In genomic region chrX:38454900-38455299, GRCm38 (mm10) we compare ENCODE assay signal across 9 mouse cellular contexts. TPM values are rescaled to one million over a fixed set of nuclear protein-coding genes. Genes with fewer than 3 reads are reported as not detected.
DNase-seq lines count a peak whose midpoint lies in the region; ATAC-seq and TF ChIP-seq lines count a peak whose summit lies in the region.
"Had no signal": no experiment of that assay in that cellular context is flagged by ENCODE, and none has a peak within 500 bp of the region (broad histone marks: within the 10 kb centered on the region; RNA-seq: fewer than 3 reads in every experiment).

No protein-coding gene starts in this region.

- WGBS in kidney, embryonic 15.5 days, result 21% methylated on average over 2 of the region's 2 CpGs
- 33% methylated on average over 2 of the region's 2 CpGs for WGBS in embryonic facial prominence, embryonic 13.5 days
- 15% methylated on average over 2 of the region's 2 CpGs for WGBS in intestine, postnatal 0 days
- 24% methylated on average over 2 of the region's 2 CpGs for whole genome bisulfite sequencing in midbrain, embryonic 16.5 days

- no peaks in the 10 kb centered on the region for H3K27me3 ChIP-seq in kidney, embryonic 15.5 days
- H3K27me3 ChIP-seq in embryonic facial prominence, embryonic 13.5 days, result no peaks in the 10 kb centered on the region
- H3K27me3 ChIP-seq in intestine, postnatal 0 days (replicated peaks; ENCODE audit: control insufficient read depth, insufficient read depth, low read length), result no peaks in the 10 kb centered on the region
- H3K27me3 ChIP-seq in midbrain, embryonic 16.5 days (ENCODE audit: control insufficient read depth, insufficient read depth, low read depth, low read length), result no peaks in the 10 kb centered on the region

- DNase-seq in kidney, adult 11 months, result no peak
- no peak for DNase-seq in adrenal gland, postnatal 10 days
- no peak for DNase-seq in gastrocnemius, adult 8-10 months (ENCODE audit: low spot score in 2 of 2)
- no peak for DNase-seq in thymus, postnatal 10 days (ENCODE audit: low spot score in 2 of 2)
- DNase-seq: thymus, adult 18-20 months had no signal

- H3K9me3 ChIP-seq in kidney, embryonic 15.5 days (replicated peaks), result no peaks in the 10 kb centered on the region
- no peaks in the 10 kb centered on the region for H3K9me3 ChIP-seq in embryonic facial prominence, embryonic 13.5 days
- H3K9me3 ChIP-seq in intestine, postnatal 0 days (ENCODE audit: control insufficient read depth), result no peaks in the 10 kb centered on the region
- H3K9me3 ChIP-seq in midbrain, embryonic 16.5 days (replicated peaks; ENCODE audit: control insufficient read depth, low read length, poor library complexity, severe bottlenecking), result no peaks in the 10 kb centered on the region; the same call in 1 of the 2 replicates

- TF ChIP-seq CTCF in intestine, postnatal 0 days (IDR thresholded peaks at IDR 0.05; ENCODE audit: low read depth), result no peak

- H3K4me1 ChIP-seq in kidney, embryonic 15.5 days, result no peaks in the 10 kb centered on the region
- H3K4me1 ChIP-seq in embryonic facial prominence, embryonic 13.5 days, result 0 out of 2 replicates have a peak, but pooled peaks cover 2% of the 10 kb centered on the region
- H3K4me1 ChIP-seq in intestine, postnatal 0 days (replicated peaks; ENCODE audit: control insufficient read depth, insufficient read depth, low read length), result no peaks in the 10 kb centered on the region
- H3K4me1 ChIP-seq in midbrain, embryonic 16.5 days (ENCODE audit: control insufficient read depth, insufficient read depth, low read length), result peaks cover 5% of the 10 kb centered on the region; the same call in 1 of the 2 replicates

- peak overlapping the region; percentile 52 for H3K4me2 ChIP-seq in kidney, embryonic 15.5 days
- peak overlapping the region; percentile 58 for H3K4me2 ChIP-seq in embryonic facial prominence, embryonic 13.5 days
- H3K4me2 ChIP-seq in intestine, postnatal 0 days (replicated peaks; ENCODE audit: low read depth), result peak overlapping the region; percentile 59
- peak overlapping the region; percentile 69 for H3K4me2 ChIP-seq in midbrain, embryonic 16.5 days (ENCODE audit: low read length)

- 0 out of 2 replicates have a peak overlapping the region, but pooled peaks have one; percentile 14 for H3K9ac ChIP-seq in kidney, embryonic 15.5 days
- H3K9ac ChIP-seq in embryonic facial prominence, embryonic 13.5 days, result no peak overlapping the region
- no peak overlapping the region for H3K9ac ChIP-seq in intestine, postnatal 0 days (ENCODE audit: low read depth, low read length)
- no peak overlapping the region for H3K9ac ChIP-seq in midbrain, embryonic 16.5 days (ENCODE audit: low read depth, low read length)

- H3K36me3 ChIP-seq in kidney, embryonic 15.5 days, result peaks cover 21% of the 10 kb centered on the region
- H3K36me3 ChIP-seq in embryonic facial prominence, embryonic 13.5 days, result peaks cover 17% of the 10 kb centered on the region
- peaks cover 4% of the 10 kb centered on the region; the same call in 1 of the 2 replicates for H3K36me3 ChIP-seq in intestine, postnatal 0 days (ENCODE audit: control insufficient read depth, insufficient read depth)
- peaks cover 2% of the 10 kb centered on the region; the same call in 1 of the 2 replicates for H3K36me3 ChIP-seq in midbrain, embryonic 16.5 days (ENCODE audit: control insufficient read depth, insufficient read depth, low read length)

- no peak for ATAC-seq in kidney, embryonic 15.5 days (replicated peaks; ENCODE audit: low FRiP score)
- ATAC-seq in embryonic facial prominence, embryonic 13.5 days (ENCODE audit: insufficient number of reproducible peaks, insufficient read depth, low FRiP score, low TSS enrichment, low read depth), result no peak
- no peak for ATAC-seq in intestine, postnatal 0 days
- ATAC-seq in midbrain, embryonic 16.5 days, result no peak

- H3K4me3 ChIP-seq in kidney, embryonic 15.5 days (replicated peaks), result peak overlapping the region; percentile 60
- H3K4me3 ChIP-seq in embryonic facial prominence, embryonic 13.5 days, result peak overlapping the region; percentile 58
- H3K4me3 ChIP-seq in intestine, postnatal 0 days (ENCODE audit: low read depth, low read length), result peak overlapping the region; percentile 54
- H3K4me3 ChIP-seq in midbrain, embryonic 16.5 days (ENCODE audit: low read depth, low read length), result peak overlapping the region; percentile 62; the same call in 1 of the 2 replicates

- no peak overlapping the region for H3K27ac ChIP-seq in kidney, embryonic 15.5 days
- H3K27ac ChIP-seq in embryonic facial prominence, embryonic 13.5 days, result no peak overlapping the region
- no peak overlapping the region for H3K27ac ChIP-seq in intestine, postnatal 0 days (ENCODE audit: low read depth, low read length)
- H3K27ac ChIP-seq in midbrain, embryonic 16.5 days (ENCODE audit: low read length), result no peak overlapping the region

RNA-seq across cellular contexts. Expression of gene Lamp2, which starts 1.4 kb away (rescaled TPM):
- 154 and 157 TPM in 2 replicates for polyA plus RNA-seq in kidney, embryonic 15.5 days (2015; fragmentation: Nextera tagmentation; extraction: Ambion mirVana)
- polyA plus RNA-seq in embryonic facial prominence, embryonic 13.5 days (2015; fragmentation: Nextera tagmentation; extraction: Ambion mirVana), result 108 and 120 TPM in 2 replicates
- 329 and 355 TPM in 2 replicates for polyA plus RNA-seq in intestine, postnatal 0 days (2015; fragmentation: Nextera tagmentation; extraction: Ambion mirVana)
- 51.9 and 55.4 TPM in 2 replicates for polyA plus RNA-seq in midbrain, embryonic 16.5 days (2015; fragmentation: Nextera tagmentation; extraction: Ambion mirVana)
- total RNA-seq in adrenal gland, postnatal 10 days (2021), result 100 to 1,000 TPM; 166 to 197 TPM
- 10 to 100 TPM; 51.2 to 62.6 (median 56.5) TPM for total RNA-seq in gastrocnemius, adult 8-10 months (2022)
